Mouse (Mus musculus): Measurements from ENCODE around the gene Meiob.
A peak's percentile ranks its signal among the peaks of the same experiment; 100 is the strongest.

Gene Meiob

DNA sequence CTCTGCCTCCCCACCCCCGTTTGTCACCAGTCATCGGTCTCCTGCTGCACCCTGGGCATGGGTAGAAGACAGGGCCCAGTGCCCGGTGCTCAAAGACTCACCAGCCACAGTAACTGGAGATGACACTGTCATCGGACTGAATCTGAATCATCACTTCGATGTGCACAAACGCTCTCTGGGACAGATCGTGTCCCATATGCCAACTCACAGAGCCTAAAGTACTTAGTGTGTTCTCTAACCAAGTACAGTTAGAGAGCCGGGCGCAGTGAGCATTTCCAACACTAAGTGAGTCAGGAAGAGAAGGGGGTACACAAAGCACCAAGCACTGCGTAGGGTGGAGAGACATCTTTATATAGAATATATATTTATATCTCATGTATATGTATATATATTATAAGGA is 63.8 kb downstream of the Meiob start:
- DNase-seq (ENCODE audit: extremely low read depth, insufficient read length, low spot score), result no peak

DNA sequence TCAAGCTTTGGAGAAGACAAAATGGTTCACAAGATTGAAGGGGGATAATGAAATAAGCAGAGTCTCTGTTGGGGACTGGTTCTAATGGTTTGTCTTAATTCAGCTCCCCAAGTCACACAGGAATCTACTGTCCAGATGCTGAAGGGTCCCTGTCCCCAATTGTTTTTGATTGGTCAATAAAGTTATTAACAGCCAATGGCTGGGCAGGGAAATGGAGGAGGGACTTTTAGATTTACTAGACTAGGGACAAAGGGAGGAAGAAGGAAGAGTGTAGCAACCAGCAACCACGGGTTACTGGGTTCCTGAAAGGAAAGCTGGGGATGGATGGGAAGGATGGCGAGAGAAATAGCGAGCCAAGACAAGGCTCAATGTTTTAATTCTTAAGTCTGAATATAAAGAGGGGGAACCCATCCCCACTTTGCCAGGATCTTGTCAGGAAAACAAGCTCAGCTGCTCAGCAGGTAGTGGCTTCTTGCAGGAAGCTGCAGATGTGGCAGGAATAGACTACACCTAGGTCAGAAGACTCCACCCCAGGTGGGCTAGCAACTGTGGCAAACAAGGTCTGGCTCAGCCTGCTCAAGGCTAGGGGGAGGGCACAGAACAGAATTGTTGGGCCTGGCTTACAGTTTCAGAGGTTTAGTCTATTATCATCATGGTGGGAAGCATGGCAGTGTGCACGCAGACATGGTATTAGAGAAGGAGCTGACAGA is 69.8 kb downstream of the Meiob start:
- DNase-seq (ENCODE audit: extremely low read depth, insufficient read length, low spot score), result no peak

DNA sequence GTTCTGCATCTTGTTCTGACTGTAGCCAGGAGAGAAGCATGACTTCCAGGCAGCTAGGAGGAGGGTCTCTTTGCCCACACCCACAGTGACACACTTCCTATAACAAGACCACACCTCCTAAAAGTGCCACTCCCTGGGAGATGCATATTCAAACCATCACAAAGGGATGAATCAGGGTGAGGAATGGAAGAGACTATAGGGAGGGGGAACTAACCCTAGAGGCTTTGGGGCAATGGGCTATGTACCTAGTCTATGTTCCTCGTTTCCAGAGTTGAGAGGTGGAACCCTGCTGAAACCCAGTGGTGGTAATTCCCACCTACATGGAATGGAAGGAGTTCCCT is 70.3 kb downstream of the Meiob start:
- DNase-seq (ENCODE audit: extremely low read depth, insufficient read length, low spot score), result no peak

DNA sequence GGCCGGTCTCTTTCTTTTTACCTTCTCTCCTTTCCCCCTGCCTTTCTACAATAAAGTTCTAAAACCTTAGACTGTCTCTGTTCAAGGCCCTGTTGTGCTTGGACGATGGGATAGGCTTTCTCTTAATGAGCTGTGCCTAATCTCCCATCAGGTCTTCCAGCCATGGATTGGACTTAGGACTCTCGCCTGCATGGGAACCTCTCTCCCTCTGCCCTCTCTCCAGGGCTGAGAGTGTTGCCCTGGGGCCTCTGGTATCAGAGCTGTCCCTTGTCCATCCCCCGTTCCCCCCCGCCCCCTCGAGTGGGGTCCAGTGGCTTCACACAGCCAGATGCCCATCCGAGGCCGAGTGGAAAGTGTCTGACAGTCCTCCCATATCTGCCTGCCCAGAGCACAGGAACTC is 70.9 kb downstream of the Meiob start:
- DNase-seq (ENCODE audit: extremely low read depth, insufficient read length, low spot score), result no peak

DNA sequence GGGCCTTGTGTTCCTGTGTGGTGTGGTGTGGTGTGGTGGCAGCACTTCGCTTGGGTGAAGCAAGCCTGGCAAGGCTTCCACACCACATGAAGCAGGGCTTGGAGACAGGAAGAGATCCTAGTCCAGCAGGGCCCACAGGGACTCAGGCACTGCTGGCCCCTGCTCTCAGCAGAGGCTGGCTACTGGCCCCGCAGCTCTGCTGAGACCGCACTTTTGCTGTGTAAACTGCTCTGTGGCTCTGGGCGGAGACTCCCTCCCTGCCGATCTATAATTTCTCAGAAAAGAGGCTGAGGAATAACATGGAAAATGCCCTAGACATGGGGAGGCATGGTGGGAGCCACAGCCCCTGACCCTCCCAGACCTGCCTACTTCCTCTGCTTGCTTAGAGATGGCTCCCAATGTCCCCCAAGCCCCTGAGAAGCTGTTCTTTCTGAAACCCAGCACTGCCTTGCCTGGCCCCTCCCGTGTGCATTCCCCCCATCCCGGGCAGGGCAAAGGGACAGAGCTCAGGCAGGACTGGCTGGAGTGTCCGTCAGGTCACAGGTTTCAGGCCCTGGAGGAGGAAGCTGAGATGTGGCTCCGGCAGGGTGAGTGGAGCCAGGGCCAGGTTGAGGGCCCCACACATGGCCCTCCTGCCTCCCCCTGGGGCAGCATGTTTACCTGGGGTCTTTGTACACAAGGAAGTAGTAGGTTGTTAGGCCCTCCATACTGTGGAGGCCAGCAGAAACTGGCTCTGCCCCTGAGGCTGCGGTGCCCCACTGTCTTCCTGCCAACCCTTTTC is 73.4 kb downstream of the Meiob start:
- no peak for DNase-seq (ENCODE audit: extremely low read depth, insufficient read length, low spot score)

DNA sequence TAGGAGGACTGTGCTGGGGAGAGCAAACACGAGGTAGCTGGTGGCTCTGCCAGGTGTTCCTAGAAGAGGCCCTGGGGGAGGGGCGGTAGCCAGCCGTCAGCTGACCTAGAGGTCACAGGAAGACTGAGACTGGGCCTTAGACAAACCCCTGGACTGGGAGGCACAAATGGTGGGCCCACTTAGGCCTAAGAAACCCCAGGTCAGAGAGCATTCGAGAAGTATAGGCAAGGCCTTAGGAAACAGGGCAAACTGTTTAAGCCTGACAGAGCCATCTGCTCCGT is 74.0 kb downstream of the Meiob start:
- DNase-seq (ENCODE audit: extremely low read depth, insufficient read length, low spot score), result no peak

DNA sequence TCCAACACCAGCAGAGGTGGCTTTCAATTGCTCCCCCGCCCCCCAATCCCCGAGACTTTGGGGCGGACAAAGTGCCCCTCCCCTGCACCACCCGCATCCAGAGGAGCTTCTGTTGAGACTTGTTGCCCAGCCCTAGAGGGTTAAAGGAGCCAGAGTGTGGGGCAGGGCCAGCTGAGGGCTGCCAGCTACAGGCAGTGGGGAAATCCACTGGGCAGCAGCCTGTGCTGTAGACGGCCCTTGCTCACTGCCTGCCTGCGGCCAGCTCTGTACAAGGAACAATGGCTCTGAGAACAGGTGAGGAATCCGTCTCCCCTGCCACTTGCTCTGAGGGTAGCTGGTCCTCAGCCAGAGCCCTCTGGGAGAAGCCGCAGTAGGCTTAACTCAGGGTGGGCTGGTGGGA is 74.4 kb downstream of the Meiob start:
- DNase-seq (ENCODE audit: extremely low read depth, insufficient read length, low spot score), result no peak

DNA sequence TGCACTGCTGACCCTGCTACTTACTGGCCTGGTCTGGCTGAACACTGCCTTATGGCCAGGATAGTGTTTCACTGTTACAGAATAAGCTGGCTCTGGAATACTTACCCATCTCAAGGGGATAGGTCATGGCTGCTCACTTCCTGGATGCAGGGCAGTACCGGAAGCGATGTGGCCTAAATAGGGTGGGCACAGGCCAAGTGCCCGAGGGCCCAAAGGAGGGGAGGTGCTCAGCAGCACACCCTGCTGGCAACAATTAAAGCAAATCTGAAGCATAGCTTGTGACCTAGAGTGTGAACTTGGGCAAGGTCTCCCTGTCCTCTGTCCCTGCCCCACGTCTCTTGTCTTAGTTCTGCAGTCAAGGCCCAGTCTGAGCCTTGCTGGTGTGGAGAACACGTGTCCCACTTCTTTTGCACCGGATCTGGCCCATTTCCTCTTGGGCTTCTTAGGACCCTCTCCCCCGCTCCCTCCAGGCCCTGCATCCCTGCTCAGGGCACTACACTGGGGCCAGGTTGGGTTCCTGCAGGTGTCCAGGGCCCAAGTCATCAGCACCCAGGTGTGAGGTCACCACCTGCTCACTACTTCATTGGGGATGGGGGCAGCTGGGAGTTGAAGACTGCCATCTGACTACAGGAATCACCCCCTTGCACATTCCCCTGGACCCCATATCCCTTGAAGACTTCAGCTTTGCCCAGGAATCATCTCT is 77.8 kb downstream of the Meiob start:
- peak; percentile 69 for DNase-seq (ENCODE audit: extremely low read depth, insufficient read length, low spot score)

DNA sequence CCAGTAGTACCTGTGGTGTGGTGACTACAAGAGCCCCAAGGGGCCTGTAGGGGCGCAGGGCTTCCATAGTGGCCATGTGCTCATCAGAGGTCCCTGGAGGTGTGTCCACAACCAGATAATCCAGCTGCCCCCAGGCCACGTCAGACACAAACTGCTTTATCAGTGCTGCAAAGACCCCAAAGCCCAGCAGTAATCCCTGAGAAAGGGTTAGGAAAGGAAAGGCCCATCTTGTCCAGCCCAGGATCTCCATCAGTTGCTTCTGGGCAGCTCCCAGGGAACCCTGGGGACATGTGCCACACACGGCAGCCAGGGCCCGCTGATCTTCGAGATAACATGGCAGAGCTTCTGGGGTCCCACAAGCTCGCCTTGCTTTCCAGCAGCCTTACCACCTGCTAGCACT is 80.3 kb downstream of the Meiob start:
- no peak for DNase-seq (ENCODE audit: extremely low read depth, insufficient read length, low spot score)

DNA sequence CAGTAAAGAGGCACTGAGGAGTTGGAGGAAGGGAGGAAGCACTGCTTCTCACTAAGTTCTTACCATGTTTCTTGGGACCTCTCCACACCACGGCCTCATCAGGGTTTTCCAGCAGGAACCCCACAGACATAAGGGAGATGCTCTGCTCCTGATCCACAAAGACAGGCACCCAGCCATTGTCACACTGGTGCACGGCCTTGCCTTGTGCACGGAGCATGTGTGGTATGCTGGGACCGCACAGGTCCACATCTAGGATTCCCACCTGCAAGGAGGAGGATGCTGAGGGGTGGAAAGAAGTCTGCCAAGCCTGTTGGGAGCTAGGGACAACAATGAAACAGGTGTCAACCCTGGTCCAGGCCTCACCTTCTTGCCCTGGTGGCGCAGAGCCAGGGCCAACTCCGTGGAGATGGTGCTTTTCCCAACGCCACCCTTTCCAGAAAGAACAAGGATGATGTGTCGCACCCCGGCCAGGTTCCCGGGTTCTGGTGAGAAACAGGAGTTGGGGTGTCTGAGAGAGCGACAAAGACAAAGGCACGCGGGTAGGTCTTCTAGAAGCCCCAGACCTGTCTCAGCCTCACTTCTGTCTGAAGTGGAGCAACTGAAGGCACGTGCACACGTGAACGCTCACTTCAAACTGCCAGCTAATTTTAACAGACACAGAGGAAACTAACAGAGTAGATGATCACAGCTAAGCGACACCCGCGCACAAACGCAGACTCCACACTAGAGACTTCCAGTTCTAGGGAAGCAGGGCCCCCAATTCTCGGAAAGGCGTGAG is 81.5 kb downstream of the Meiob start:
- no peak for DNase-seq (ENCODE audit: extremely low read depth, insufficient read length, low spot score)

DNA sequence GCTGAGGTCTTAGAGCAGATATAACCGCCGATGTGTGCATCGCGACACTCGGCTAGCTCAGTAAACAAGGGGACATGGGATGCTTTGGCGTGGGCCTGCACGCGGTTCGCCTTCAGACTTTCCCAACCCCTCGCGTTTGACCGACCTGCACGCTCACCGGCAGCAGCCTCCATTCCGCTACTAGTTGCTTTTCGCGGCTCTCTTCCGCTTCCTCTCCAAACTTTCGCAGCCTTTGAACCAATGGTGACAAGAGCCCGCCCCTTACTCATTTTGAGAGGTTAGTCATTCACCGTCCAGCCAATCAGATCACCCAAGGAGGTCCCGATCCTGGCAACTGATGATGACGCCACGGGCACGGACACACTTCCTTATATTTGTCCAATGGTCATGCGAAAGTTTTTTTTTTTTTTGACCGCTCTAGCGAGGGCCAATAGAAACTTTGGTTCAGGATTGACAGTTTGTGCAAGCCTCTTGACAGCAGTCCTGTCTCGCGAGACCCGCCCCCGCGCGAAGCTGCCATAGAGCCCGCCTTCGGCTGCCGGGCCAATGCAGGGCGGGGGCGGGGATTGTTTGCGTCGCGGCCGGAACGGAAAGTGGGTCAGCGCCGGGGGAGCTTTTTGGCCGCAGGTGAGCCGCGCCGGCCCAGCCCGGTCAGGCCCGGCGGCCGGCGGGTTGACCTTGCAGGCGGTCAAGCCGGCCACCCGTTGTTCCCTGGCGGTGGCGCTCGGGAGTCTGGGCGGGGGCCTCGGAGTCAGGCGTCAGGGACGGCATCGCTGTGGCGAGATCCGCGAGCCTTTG is 82.2 kb downstream of the Meiob start, which contains the start of the genes Nubp2 and Spsb3:
TSS of gene Nubp2 (minus strand) at position 216 of the 798 bp plus-strand sequence.
TSS of gene Spsb3 (plus strand) at position 510 of the 798 bp plus-strand sequence.
- DNase-seq (ENCODE audit: extremely low read depth, insufficient read length, low spot score), result peak; percentile 96

DNA sequence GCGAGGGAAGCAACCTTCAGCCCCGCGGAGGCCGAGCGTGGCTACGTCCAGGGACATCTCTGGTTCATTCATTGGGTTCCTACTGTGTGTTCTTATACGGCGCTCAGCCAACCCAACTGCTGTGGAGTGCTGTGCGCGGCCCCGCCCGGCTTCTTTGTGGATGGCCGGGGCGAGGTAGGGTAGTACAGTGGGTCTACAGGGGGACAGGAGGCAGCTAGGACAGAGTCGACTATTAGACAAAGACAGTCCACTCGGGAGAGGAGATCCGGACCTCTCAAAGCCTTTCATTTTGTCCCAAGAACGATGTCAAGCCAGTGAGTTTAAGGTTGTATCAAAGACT is 82.8 kb downstream of the Meiob start:
- DNase-seq (ENCODE audit: extremely low read depth, insufficient read length, low spot score), result no peak

DNA sequence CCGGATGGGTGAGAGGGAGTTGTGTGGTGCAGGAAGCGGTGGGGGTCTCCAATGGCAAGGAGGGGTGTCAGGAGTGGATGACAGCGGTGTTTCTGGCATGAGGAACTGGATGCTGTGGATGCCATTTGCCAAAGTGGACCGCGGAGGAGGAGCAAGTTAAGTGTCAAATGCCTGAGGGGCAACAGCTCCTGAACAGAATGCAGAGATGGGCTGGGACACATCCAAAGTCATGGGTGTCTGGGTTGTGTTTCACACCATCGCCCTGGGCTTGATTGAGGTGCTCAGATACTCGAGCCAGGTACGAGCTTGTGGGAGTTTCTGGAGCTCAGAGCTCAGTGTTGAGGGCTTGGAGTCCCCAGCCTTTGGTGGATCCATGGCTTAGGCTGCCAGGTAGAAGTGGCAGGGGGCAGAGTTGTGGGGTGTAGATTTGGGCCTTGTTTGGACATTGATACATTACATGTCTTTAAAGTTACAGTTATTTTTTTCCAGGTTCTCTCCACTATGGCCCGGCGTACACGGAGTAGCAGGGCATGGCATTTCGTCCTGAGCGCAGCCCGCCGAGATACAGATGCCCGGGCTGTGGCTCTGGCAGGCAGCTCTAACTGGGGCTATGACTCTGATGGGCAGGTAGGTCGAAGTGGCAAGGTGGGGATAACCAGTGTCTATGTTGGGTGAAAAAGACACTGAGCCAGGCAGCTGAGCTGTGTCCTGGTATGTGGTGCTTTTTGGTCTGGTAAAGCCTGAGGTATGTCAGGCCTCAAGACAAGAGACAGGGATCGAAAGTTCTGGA is 83.4 kb downstream of the Meiob start:
- no peak for DNase-seq (ENCODE audit: extremely low read depth, insufficient read length, low spot score)

DNA sequence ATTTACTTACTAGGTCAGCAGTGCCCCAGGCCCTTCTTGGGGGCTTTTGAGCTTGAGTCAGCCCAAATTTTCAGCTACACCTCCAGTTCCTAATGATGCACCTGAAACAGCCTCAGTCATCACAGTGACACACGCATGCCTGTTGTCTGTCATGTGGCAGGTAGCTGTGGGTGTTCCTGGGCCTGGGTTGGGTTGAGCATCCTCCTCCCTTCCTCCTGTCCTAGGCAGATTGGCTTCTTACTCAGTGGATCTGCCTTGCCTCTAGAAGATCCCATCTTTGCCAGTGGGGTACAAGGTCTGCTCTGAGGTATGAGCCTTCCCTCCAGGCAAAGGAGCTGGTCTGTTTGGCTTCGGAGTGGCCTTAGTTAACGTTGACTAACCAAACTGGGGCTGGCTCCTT is 84.8 kb downstream of the Meiob start:
- no peak for DNase-seq (ENCODE audit: extremely low read depth, insufficient read length, low spot score)

Data from 3134 (cell line).